Mouse (Mus musculus) liver, embryonic 14.5 days (tissue): ENCODE data around the gene Wwp2.

Source experiments
- CTCF ChIP-seq: IDR thresholded peaks from 2 replicates; pipeline ENCODE4 v1.5.1; 2016; ENCODE audit warnings: antibody characterized with exemption, low read depth, control low read depth
- EP300 ChIP-seq: IDR thresholded peaks from 2 replicates; pipeline ENCODE4 v1.6.1; 2016; ENCODE audit warnings: antibody characterized with exemption, low read depth

- TF ChIP-seq CTCF (no peak), EP300 (no peak)
Measured at GRCm38 (mm10) chr8:107472403-107473100, 36.4 kb downstream of the Wwp2 start.
